Mouse (Mus musculus) retina, postnatal 1 day (tissue): ENCODE results near the gene Cdc42se1.
"Not testable (repeated sequence)": the region's sequence is repeated elsewhere in the genome, so short reads cannot be mapped to it uniquely, and the experiment has no call there.

ENCODE experiments used
- DNase-seq: peaks from one replicate; pipeline ENCODE4 v3.0.0-alpha.2; 2012

Cdc42se1 gene

DNA sequence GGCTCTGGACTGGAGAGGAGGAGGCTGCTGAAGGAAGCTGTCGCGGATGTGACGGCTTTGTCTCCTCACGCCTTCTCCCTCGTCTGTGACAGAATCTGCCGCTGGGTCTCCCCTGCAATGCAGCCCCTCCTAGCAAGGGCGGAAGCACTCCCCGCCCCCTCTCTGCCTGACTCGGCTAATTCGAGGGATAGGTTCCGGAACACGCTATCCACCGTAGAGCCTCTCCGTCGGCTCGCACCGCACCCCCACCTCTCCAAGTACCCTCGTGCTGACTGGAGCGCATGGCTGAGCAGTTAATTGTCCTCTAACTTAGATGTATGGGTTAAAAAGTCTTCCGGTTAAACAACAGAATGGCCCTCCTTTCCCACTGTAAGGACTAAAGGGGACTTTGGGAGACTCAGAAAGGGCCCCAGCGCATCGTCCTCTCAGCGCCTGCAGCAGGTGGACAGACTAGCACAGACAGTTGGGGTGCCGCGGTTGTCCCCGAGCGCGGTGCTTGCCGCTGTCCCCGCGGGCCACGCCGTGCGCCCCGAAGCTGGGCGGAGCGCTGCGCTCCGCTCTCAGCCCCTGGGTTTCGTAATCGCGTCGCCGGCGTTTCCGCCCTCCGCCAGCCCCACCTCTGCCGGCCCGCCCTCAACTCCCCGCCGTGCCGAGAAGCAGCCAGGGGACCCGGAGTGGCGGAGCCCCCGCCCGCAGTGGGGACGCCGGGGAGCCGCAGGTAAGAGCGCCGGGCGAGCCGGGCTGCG lies at the start of gene Cdc42se1:
Cdc42se1 (plus strand) TSS at position 585 of the 746 bp plus-strand sequence.
- DNase-seq, result peak; percentile 92

DNA sequence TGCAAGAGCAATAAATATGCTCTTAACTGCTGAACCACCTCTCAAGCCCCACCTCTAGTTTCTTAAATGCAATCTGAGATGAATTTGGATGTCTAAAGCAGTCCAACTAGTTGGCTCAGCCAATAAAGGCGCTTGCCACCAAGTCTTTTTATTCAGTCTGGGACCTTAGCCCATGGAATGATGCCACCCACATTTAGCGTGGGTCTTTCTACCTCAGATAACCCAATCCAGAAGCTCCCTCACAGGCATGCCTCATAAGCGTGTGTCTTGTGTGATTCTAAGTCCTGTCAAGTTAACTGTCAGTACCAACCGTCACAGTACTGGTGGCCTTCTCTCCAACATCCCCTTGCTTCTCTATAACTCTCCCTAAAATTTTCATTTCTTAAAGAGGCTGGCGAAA lies 49.6 kb upstream of the Cdc42se1 start:
- DNase-seq, result no peak

DNA sequence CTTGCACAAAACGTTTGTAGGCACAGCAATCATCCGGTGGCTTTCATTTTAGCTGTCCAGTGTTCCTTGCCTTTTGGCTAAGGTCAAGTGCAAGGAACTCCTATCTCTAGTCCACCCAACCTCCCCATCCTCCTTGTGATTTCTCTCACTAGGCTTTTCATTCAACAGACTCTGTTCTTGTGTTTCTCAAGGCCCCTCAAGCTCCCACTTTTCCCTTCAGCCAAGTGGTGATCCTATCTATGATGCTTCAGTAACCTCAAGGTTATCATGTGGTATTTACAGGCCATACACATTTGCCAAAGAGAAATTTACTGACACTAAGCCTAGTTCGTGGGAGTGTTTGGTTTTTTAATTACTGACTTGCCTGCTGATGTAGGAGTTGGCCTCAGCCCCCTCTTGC lies 48.6 kb upstream of the Cdc42se1 start:
- DNase-seq, result no peak

DNA sequence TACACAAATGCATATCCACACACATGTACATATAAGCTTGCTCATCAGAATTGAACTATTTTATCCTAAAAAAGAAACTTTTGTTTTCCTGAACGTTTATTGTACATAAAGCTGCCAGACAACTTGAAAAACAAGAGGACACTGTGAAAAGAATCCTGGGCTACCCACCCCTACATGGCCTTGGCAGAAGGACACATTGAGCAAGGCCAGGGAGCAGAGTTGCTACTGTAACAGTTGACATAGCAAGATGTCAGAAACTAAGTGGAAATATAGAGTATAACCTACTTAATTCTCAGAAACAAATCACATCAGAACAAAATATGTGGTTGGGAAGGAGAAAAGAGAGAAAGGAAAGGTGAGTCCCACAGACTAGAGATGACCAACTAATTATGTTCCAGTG lies 46.7 kb upstream of the Cdc42se1 start:
- no peak for DNase-seq

DNA sequence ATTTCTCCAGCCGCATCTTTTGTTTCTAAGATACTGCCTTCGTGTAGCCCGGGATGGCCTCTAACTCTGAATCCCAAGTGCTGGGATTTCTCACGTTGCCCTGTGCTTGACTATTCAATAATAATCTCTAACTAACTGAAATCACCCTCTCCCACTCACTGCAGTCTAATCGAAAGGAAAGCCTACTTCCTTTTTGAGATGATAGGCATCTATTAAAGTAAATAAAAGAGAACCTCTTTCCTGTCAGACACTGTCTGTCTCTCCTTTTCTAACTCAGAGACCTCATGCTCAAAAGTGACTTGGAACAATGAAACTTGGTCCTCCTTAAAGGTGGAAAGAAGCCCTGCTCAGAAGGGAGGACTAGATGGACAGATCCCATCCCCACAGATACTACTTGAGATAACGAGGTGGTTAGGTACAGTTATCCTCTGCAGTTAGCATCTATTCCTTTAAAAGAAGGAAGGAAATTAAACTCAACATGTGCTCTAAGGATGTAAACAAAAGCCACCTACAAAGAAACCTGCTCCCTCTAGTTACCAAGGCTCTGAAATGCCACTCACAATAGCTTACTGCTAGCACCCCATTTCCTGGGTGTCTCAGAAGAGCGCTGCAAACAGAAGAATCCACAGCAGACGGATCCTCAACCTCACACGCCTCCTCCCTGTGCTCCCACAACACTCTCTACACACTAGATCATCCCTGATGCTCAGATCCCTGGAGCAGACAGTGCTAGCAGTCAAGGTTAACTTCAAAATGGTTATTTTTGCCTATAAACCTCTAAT lies 43.5 kb upstream of the Cdc42se1 start:
- DNase-seq, result no peak

DNA sequence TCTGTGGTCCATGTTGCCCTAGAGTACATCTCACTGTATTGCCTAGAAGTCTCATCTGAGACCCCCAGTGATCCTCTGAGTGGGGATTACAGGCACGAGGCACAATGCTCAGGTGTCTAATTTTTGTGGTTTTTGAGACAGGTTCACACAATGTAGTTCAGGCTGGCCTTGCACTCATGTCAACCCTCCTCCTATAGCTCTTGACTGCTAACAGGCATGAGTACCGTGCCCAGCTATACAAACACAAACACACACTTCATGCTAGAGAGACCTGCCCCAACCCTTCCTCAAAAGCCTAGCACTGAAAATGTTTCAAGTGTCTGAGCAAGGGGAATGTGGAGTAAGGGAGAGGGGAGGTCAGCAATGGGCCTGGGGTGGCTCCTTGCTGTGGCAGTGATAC lies 42.4 kb upstream of the Cdc42se1 start:
- no peak for DNase-seq

DNA sequence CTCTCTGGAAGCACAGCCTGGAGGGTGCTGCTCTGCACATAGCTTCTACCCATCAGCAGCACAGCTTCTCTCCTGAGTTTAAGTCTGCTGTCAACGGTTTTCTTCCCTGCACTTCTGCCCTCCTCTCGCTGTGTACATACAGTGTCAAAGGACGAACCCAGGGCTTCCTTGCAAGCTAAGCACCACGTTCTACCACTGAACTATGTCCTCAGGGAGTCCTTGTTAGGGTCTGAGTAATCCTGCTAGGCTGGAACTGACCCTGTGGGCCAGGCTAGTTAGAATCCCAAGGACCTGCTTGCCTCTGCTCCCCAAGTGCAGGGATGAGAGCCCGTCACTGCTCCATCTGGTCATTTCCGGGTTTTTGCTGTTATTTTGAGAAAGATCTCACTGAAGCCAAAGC lies 41.6 kb upstream of the Cdc42se1 start:
- no peak for DNase-seq

DNA sequence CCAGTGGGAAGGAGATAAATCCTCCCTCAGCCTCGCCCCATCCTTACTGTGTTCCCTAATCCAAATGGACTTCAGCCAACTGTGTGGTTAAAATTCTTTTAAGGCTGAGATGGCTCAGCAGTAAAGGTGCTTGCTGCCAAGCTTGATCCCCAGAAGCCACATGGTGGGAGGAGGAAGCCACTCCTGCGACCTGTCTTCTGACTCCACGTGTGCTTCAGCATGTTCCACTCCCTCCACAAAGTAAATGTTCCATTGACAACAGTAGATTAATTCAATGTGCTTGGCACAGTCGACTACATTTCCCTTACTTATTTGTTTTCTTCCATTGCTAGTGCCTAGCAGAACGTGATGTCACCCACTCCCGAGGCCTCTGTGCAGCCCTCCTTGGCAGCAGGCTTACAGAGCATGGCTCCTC lies 33.8 kb upstream of the Cdc42se1 start:
- DNase-seq, result no peak

DNA sequence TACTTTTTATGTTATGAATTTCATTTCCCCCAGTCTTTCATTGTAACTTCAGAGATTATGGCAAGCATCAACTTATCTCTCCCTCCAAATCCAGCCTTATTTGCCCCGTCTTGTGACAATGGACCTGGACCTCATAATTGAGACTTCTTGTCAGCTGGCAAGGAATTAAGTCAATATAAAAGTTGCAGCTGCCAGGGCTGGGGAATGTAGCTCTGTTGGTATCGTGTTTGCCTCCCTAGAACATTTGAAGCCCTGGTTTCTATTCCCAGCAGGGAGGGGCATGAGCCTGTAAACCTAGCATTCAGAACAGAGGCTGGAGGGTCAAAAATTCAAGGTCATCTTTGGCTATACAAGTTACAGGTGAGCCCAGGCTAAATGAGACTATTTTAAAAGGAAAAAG lies 32.8 kb upstream of the Cdc42se1 start:
- DNase-seq, result no peak

DNA sequence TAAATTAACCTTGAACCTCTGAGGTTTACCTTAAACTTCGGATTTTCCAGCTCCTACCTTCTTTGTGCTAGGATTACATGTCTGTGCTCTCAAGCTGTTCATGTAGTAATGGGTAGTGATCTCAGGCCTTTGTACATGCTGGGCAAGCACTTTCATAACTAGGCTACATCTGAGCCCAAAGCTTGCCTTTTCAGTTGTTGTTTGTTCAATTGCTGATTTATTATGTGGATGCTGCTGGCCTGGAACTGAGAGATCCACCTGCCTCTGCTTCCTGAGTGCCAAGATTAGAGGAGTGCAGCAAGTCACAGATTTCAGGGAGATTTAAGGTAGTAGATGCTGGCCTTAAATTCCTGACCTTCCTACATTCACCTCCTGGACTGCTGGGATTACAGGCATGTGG lies 29.4 kb upstream of the Cdc42se1 start:
- DNase-seq, result no peak

DNA sequence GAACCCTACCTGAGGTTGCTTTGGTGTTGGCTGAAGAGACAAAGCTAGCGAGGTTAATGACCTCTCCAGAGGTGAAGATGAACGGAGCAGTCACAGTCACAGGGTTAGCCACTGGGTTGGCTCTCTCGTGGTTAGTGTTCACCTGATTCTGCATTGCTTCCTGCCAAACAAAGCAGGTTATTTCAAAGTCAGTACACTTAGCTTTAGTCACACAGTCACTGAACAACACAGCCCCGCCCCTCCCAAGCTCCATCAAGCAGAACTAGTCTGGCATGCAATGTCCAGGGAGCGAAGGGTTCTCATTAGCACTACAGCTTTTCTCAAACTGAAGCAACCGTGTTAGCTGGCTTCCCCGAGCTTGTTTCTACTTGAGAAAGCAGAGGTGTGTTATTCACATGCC lies 28.4 kb upstream of the Cdc42se1 start:
- no peak for DNase-seq

DNA sequence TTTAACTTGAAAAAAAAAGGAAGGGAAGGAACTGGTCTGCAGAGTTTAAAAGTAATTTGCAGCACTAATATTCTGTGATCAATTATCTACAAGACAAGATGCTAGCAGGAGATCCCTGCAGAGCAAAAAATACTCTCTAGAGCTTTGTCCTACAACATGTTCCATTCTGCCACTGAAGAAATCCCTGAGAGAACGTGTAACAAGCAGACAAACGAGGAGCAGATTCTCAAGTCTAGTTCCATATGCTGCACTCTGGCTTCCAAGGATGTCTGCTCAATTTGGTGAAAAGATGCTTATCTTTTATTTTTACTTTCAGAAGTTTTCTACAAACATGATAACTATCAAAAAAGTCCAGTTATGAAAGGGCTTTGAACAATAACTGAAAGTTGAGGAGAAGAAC lies 28.0 kb upstream of the Cdc42se1 start:
- DNase-seq, result no peak

DNA sequence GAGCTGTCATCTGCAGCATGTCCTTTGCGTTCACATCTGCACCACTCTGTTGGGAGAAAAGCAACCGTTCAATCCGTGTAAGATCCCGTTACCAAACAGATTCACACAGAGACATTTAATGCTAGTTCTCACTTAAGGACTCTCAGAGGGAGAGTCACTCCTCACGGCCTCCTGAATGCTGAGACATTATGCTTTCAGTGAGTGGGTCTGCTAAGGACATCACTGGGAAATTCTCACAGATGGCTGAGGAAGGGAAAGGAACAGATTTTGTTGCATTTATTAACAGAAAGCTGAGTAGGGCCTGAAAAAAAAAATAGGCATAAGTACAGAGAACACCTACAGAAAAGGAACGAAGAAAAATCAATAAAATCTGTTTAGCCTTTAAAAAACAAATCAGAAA lies 24.7 kb upstream of the Cdc42se1 start:
- DNase-seq, result no peak

DNA sequence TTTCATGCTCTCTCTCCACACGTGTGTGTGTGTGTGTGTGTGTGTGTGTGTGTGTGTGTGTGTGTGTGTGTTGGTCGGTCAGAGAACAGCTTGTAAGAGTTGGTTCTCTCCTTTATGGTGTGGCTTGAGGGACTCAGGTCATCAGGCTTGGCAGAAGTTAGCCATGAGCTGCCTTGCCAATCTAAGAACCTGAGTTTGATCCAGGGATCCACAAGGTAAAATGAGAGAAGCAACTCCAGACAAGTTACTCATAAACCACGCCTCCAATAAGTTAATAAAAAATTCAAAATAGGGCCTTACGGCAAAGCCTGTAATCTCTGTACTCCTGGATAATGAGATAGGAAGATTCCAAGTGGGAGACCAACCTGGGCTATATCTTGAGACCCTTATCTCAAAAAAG lies 20.2 kb upstream of the Cdc42se1 start:
- no peak for DNase-seq

DNA sequence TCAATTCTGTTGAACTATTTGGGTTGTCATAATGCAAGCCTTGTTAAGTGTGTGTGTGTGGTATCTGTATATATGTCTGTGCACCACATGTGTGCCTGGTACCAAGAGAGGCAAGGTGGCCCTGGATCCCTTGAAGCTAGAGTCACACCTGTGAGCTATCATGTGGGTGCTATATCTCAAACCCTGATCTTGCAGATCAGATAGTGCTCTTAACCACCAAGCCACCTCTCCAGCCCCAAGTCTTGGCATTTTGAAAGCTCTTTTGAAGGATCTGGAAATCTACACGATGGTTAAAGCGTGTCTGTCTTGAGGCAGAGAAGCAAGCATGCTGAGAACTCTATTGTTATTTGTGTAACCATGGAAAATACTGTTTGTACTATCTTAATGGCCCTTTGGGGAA lies 17.9 kb upstream of the Cdc42se1 start:
- no peak for DNase-seq

DNA sequence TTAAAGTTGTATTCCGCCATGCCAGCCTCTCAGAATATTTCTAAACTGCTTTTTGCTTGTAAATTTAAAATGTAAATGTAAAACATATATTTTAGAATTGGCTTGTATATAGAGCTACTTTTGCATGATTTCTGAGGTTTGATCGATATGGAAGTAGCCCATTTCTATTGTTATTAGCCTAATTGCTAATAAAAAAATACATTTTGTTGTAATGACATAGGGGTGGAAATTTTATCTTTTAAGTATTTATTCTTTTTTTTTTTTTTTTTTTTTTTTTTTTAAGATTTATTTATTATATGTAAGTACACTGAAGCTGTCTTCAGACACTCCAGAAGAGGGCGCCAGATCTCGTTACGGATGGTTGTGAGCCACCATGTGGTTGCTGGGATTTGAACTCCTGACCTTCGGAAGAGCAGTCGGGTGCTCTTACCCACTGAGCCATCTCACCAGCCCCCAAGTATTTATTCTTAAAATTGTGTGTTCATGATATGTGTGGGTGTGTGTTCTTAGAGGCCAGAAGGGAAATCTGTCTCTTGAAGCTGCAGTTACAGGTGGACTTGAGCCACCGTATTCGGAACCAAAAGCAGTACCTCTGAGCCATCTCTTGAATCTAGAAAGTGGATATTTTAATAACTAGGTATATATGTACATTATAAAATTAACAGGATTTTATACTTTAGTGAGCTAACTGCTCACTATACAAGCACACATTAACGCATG lies 15.5 kb upstream of the Cdc42se1 start:
- not testable (repeated sequence) for DNase-seq

DNA sequence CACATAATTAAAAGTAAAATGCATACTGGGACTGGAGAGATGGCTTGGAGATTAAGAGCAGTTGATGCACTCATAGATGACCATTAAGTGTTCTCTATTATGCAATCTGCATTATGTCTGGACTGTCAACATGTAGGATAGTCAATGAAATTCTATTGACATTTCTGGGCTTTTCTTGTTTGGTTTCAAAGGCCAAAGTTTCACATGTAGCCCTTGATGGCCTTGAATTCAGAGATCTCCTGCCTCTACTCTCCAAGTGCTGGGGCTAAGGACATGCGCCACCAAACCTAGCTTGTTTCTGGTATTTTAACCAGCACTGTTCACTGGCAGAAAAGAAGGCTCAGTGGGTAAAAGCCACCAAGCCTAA lies 14.9 kb upstream of the Cdc42se1 start:
- DNase-seq, result no peak

DNA sequence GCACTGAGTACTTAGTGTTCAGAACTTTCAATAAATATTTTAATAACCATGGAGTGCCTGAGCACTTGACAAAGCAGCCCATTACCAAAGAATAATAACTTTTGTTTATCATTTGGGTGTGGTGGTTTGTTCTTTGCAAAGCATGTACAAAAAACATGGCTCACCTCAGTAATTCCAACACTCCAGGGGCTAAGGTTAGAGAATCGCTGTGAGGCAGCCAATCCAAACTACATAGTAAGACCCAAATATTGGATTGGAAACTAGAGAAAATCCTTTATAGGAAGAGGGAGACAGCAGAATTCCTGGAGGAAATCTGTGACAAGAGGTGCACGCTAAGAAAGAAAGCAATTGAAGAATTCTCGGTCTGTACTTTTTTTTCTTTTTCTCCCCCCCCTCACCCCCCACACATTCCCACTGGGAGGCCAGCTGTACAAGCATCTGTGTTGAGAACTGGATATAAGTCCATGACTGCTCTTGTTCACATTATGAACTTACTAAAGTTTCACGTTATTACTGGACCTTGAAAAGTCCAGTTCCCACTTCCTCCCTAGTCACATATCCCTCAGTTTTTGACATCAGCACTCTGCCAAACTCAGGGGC lies 11.8 kb upstream of the Cdc42se1 start:
- DNase-seq, result no peak

DNA sequence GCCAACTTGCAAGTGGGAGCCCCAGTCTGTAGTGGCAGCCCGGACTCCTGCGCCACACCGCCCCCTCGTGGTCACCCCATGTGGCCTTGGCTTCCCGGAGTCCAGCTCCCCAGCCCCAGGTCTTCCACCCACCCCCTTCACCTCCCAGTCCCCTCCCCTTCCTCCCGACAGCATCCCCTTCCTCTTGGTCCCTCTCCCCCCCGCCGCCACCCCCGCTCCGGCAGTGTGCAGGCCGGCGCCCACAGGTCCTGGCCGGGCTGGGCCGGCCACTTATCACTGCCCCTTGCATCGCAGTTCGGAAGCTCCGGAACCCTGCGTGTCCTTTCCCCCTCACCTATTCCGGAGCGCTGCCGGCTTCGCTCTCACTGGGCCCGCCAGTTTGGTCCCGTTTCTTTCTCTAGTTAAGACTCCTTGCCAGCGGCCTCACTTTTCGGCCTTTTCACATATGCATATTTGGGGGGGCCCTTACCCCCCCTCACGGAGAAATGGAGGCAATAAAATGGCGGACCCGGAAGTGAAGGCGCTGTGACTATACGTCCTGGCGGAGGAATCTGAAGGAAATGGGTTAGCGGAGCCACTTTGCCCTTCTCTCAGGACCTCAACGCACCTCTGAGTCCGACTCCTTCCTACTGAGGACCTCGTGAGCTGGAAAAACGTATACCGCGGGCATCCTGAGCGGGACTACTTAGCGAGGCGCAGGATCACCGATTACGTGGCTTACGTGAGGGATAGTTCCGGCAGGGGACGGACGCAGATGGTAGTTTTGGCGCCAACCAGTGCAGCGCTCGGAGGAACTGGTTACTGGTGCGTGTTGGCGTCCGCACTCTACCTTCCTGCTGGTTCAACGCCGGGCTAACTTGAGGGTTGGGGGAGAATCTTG lies 11.0 kb upstream of the Cdc42se1 start, which contains the start of gene Gabpb2:
Gabpb2 (minus strand) TSS at position 662 of the 880 bp plus-strand sequence.
- DNase-seq, result peak; percentile 96

DNA sequence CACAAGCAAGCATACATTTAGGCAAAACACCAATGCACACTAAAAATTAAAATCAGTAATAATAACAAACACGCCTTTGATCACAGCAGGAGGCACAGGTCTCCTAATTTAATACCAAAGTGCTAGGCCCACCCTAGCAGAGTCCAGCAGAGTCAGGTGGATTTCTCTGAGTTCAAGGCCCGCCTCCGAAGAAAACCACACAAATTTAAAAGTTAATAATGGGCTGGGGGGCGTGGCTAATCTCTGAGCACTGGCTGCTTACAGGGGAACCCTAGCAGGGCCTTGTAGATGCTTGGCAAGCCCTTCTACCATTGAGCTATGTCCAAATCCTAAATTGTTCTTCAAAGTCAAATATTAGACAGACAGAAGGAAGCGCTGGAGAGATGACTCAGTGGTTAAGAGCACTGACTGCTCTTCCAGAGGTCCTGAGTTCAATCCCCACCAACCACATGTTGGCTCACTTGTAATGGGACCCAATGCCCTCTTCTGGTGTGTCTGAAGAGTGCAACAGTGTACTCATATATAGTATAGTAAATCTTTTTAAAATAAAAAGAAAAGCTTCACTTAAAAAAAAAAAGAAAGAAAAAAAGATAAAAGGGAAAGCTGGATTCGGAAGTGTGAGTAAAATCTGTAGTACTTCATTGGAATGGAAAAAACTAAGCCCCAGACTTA lies 9.9 kb upstream of the Cdc42se1 start:
- no peak for DNase-seq

DNA sequence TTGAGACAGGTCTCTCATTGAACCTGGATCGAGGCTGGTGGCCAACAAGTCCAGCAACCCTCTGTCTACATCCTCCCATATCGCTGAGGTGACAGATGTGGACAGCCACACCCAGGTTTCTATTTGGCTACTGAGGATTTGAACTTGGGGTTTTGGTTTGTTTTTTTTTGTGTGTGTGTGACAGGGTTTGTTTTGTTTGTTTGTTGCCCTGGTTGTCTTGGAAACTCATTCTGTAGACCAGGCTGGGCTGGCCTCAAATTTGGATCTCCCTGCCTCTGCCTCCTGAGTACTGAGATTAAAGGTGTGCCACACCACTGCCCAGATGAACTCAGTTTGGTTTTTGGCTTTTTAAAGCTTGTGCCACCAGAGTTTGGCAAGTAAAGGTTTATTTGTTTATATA lies 5.5 kb upstream of the Cdc42se1 start:
- DNase-seq, result no peak

DNA sequence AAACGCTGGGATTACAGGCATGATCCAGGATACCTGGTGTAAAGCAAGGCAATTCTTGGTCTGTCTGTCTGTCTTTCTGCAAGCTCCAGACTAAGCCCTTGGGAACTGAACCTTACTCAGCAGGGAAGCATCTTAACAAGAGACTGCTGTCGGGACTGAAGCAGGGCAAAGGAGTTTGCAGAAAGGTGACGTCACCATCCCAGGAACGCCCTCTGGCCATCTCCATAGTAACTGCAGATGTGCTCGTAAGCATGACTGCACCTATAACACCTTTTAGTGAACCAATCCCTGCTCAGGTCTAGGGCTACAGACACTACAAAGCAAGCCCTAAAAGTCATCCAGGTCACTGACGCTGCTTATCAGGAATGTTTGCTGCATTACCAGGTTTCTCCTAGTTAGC lies 4.2 kb upstream of the Cdc42se1 start:
- DNase-seq, result peak; percentile 64
